Mouse (Mus musculus): ENCODE measurements around the gene Atp1a1.

DNA sequence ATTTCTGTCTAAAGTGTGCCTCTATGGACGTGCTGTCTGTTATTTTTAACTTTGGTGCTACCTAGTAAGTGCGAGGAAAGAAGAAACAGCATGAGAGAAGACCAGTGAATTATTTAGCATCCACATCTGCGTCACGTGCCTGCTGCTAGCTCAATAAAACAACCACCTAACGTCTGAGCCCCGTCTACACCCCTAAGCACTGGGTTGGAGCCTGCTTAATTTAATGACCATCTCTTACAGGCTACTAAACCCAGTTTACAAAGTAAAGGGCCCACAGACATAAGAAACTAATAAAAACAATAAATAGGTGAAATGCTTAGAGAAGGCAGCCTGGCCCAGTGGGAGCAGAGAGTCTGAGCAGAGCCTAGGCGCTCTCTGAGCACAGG lies 11.2 kb downstream of the Atp1a1 start:
- TF ChIP-seq POLR2A (IDR thresholded peaks at IDR 0.05; ENCODE audit: control insufficient read depth, extremely low read depth, insufficient read depth, low read length, poor library complexity), result no peak
- TF ChIP-seq CTCF (IDR thresholded peaks at IDR 0.05; ENCODE audit: borderline replicate concordance, control insufficient read depth, extremely low read depth, insufficient read depth, low read length, poor library complexity), result no peak

Measured in thymus, adult 2 months (tissue).